ENCODE assay signal across 8 mouse cellular contexts in the genomic region with DNA sequence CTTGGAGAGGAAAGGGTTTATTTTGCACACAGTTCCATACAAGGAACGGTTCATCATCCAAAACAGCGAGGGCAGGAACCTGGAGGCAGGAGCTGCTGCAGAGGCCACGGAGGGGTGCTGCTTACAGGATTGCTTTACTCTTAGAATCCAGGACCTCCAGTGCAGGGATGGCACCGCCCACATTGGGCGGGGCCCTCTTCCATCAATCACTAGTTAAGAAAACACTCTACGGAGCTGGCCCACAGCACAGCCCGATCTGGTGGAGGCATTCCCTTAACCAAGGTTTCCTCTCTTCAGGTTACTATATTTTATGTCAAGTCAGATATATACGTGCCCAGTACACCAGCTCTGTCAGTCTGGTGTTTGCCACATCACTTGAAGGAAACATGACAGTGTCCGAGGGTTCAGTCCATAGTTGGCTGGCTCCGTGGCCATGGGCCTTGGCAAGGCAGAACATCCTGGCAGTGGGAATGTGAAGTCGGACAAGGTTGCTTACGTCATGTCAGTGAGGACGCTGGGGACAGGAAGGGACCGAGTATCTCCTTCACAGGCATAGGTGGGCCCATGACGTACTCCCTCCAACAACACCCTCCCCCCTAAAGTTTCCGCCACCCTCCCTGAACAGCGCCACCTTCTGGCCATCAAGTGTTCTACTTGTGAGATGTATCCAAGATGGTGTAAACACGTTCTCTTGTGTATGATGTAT. TPM values are rescaled to one million over a fixed set of nuclear protein-coding genes. Genes with fewer than 3 reads are reported as not detected.
DNase-seq lines count a peak whose midpoint lies in the region; ATAC-seq and TF ChIP-seq lines count a peak whose summit lies in the region.

No protein-coding gene starts in this region.

- H3K27ac ChIP-seq in embryonic fibroblast, embryonic 13.5 days (ENCODE audit: insufficient read depth, low read length): no peak overlapping the region
- H3K27ac ChIP-seq in liver, embryonic 14.5 days: no peak overlapping the region
- no peak overlapping the region for H3K27ac ChIP-seq in olfactory bulb, adult 2 months (ENCODE audit: insufficient read depth, low read depth, low read length)

- no peak overlapping the region for H3K4me3 ChIP-seq in embryonic fibroblast, embryonic 13.5 days (ENCODE audit: insufficient read depth, low read length)
- peak overlapping the region in 1 of 2 experiments; percentile 26; a peak in 3 of 4 replicates for H3K4me3 ChIP-seq in liver, embryonic 14.5 days (ENCODE audit: insufficient read depth in 1 of 2, low read depth in 2 of 2, low read length in 2 of 2)
- H3K4me3 ChIP-seq in olfactory bulb, adult 2 months (ENCODE audit: insufficient read depth, low read depth, low read length): no peak overlapping the region

- ATAC-seq in liver, embryonic 14.5 days (ENCODE audit: insufficient read depth): peak; percentile 44; the same call in 1 of the 2 replicates

- no peaks in the 10 kb centered on the region for H3K4me1 ChIP-seq in embryonic fibroblast, embryonic 13.5 days (ENCODE audit: control insufficient read depth, insufficient read depth, low read length)
- H3K4me1 ChIP-seq in liver, embryonic 14.5 days (replicated peaks; ENCODE audit: control insufficient read depth in 2 of 2, insufficient read depth in 2 of 2, low read length in 1 of 2): no peaks in the 10 kb centered on the region
- H3K4me1 ChIP-seq in olfactory bulb, adult 2 months (ENCODE audit: control insufficient read depth, insufficient read depth, low read length): 0 out of 2 replicates have a peak, but pooled peaks cover 3% of the 10 kb centered on the region

- H3K36me3 ChIP-seq in liver, embryonic 14.5 days (replicated peaks; ENCODE audit: control insufficient read depth, insufficient read depth, low read depth): no peaks in the 10 kb centered on the region

- WGBS in liver, embryonic 14.5 days (ENCODE audit: insufficient replicate concordance): 7% methylated on average over 18 of the region's 18 CpGs
- 19% methylated on average over 18 of the region's 18 CpGs for WGBS in olfactory bulb, adult 2 months

- H3K9me3 ChIP-seq in liver, embryonic 14.5 days (ENCODE audit: control insufficient read depth, low read length): no peaks in the 10 kb centered on the region

- no peak for TF ChIP-seq EP300 in liver, embryonic 14.5 days (IDR thresholded peaks at IDR 0.05; ENCODE audit: low read depth)

- no peak for TF ChIP-seq POLR2A in embryonic fibroblast, embryonic 13.5 days (IDR thresholded peaks at IDR 0.05; ENCODE audit: low read depth, low read length)
- TF ChIP-seq POLR2A in olfactory bulb, adult 2 months (IDR thresholded peaks at IDR 0.05; ENCODE audit: insufficient read depth, low read depth, low read length): no peak

- no peak overlapping the region for H3K9ac ChIP-seq in liver, embryonic 14.5 days (replicated peaks)

- peak; percentile 50 to 72 for DNase-seq in cerebellum, postnatal 10 days
- no peak for DNase-seq in cerebellum, adult 9-11 months
- peak; percentile 92 for DNase-seq in ZHBTc4 (ENCODE audit: low read depth, low spot score)
- DNase-seq in hindlimb bud, embryonic 11.5 days (ENCODE audit: extremely low spot score, low read depth, low spot score): peak; percentile 52
- DNase-seq in liver, embryonic 14.5 days (ENCODE audit: low read depth in 3 of 3, low spot score in 3 of 3): peak in 2 of 3 experiments; percentile 38 to 43
- DNase-seq in spleen, adult 18-20 months: no peak

- peak overlapping the region; percentile 50 for H3K4me2 ChIP-seq in liver, embryonic 14.5 days (ENCODE audit: low read depth)

- peak; percentile 42; the same call in 1 of the 2 replicates for TF ChIP-seq CTCF in embryonic fibroblast, embryonic 13.5 days (IDR thresholded peaks at IDR 0.05; ENCODE audit: borderline replicate concordance, insufficient read depth, low read length)
- peak; percentile 75 for TF ChIP-seq CTCF in liver, embryonic 14.5 days (IDR thresholded peaks at IDR 0.05; ENCODE audit: low read depth)
- TF ChIP-seq CTCF in olfactory bulb, adult 2 months (IDR thresholded peaks at IDR 0.05; ENCODE audit: insufficient read depth, low read depth, low read length): peak; percentile 33; the same call in 1 of the 2 replicates

- no peaks in the 10 kb centered on the region for H3K27me3 ChIP-seq in liver, embryonic 14.5 days (ENCODE audit: control insufficient read depth, insufficient read depth, low read length)

RNA-seq across cellular contexts. Expression of gene Wfdc1, which starts 12.1 kb away (rescaled TPM):
- not detected in 2 replicates for polyA plus RNA-seq in embryonic fibroblast, embryonic 13.5 days (2011; ENCODE audit: insufficient read length, low read depth, missing spikeins)
- polyA plus RNA-seq in liver, embryonic 14.5 days (2012; rRNA removed): 0.95 and 0.99 TPM in 2 replicates
- polyA plus RNA-seq in liver, embryonic 14.5 days (2014; fragmentation: Nextera tagmentation; extraction: Ambion mirVana): 1.3 and 2.1 TPM in 2 replicates
- not detected in 2 replicates for polyA plus RNA-seq in olfactory bulb, adult 2 months (2012; ENCODE audit: insufficient read depth, insufficient read length, low replicate concordance, missing spikeins)

RNA-seq across cellular contexts. Expression of gene Atp2c2, which starts 21.5 kb away (rescaled TPM):
- not detected in 2 replicates for polyA plus RNA-seq in embryonic fibroblast, embryonic 13.5 days (2011; ENCODE audit: insufficient read length, low read depth, missing spikeins)
- 0.08 and 0.11 TPM in 2 replicates for polyA plus RNA-seq in liver, embryonic 14.5 days (2012; rRNA removed)
- polyA plus RNA-seq in liver, embryonic 14.5 days (2014; fragmentation: Nextera tagmentation; extraction: Ambion mirVana): 0.08 and 0.10 TPM in 2 replicates
- polyA plus RNA-seq in olfactory bulb, adult 2 months (2012; ENCODE audit: insufficient read depth, insufficient read length, low replicate concordance, missing spikeins): not detected in 2 replicates

RNA-seq across cellular contexts. Expression of gene Kcng4, which starts 42.8 kb away (rescaled TPM):
- not detected in 2 replicates for polyA plus RNA-seq in embryonic fibroblast, embryonic 13.5 days (2011; ENCODE audit: insufficient read length, low read depth, missing spikeins)
- not detected in 2 replicates for polyA plus RNA-seq in liver, embryonic 14.5 days (2012; rRNA removed)
- polyA plus RNA-seq in liver, embryonic 14.5 days (2014; fragmentation: Nextera tagmentation; extraction: Ambion mirVana): not detected in 2 replicates
- polyA plus RNA-seq in olfactory bulb, adult 2 months (2012; ENCODE audit: insufficient read depth, insufficient read length, low replicate concordance, missing spikeins): not detected in 2 replicates

Comparison
In these comparisons a context has a peak if more than half of its experiments do, and no peak if none do; other contexts are left out.
1. DNase-seq: peak in cerebellum, postnatal 10 days (2 of 2), ZHBTc4 (single experiment), hindlimb bud, embryonic 11.5 days (single experiment) and liver, embryonic 14.5 days (2 of 3); none in cerebellum, adult 9-11 months (single experiment) and spleen, adult 18-20 months (0 of 2).
2. Peak in every context shown above with its lines, with median percentiles within 50 percentile points of each other: CTCF ChIP-seq.